Mouse (Mus musculus): ENCODE data around the gene Nudt15. TPM values are rescaled to one million over a fixed set of nuclear protein-coding genes. Genes with fewer than 3 reads are reported as not detected.

Nudt15 gene
- polyA plus RNA-seq, 1 experiment from 2014 or later, result 4.6 TPM

DNA sequence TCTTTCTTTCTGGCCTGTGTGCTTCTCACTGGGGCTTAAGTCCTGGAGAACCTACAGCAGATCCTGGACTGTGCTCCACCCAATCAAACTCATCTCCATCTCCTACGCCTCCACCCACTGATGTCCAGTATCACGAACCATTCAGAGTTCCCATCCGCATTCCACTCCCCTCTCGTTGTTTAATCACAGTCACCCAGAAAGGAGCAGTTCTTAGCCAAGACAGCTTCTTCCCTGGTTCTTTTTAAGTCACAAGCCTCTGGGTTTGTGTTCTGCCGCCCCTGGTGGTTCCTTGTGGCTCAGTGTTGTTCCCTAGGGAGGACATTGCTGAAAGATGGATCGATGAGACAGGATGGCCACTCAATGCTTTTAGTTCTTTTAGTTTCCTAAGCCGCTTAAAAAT lies 52.3 kb downstream of the Nudt15 start:
- Histone ChIP-seq H3K27ac (replicated peaks in 1 of 2; ENCODE audit: control insufficient read depth in 1 of 2, insufficient read depth in 1 of 2, low read depth in 2 of 2, low read length in 2 of 2) (no peak overlapping the region), H3K27me3 (ENCODE audit: control insufficient read depth, insufficient read depth, low read length) (no peaks in the 10 kb centered on the region)

DNA sequence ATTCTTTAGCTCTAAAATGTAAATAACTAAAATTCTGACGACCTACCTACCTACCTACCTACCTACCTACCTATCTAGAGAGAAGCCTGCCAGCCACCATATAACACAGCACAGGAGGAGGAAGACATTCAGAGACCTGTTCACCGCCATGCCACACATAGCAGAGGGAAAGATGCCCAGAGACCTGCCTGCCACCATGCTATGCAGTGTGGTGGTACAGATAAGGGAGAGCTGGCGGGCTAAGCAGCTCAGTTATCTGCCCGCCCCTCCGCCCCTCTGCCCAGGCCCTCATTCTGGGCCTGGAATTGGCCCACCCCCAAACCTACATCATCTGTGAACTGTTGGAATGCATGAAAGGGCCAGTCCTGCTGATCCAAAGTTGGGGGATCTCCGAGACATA lies 53.9 kb downstream of the Nudt15 start:
- peaks cover 2 to 5% of the 10 kb centered on the region in 2 experiments for H3K4me1 ChIP-seq (ENCODE audit: control insufficient read depth in 2 of 2, insufficient read depth in 2 of 2, low read length in 2 of 2)
- H3K36me3 ChIP-seq (ENCODE audit: control insufficient read depth, insufficient read depth, low read length), result no peaks in the 10 kb centered on the region
- H3K9me3 ChIP-seq (ENCODE audit: control insufficient read depth, low read length), result no peaks in the 10 kb centered on the region
- no peak overlapping the region for H3K27ac ChIP-seq (replicated peaks in 1 of 2; ENCODE audit: control insufficient read depth in 1 of 2, insufficient read depth in 1 of 2, low read depth in 2 of 2, low read length in 2 of 2)
- H3K27me3 ChIP-seq (ENCODE audit: control insufficient read depth, insufficient read depth, low read length), result no peaks in the 10 kb centered on the region
- no peak overlapping the region for H3K9ac ChIP-seq (ENCODE audit: low read length)
- H3K4me3 ChIP-seq (ENCODE audit: control insufficient read depth in 1 of 2, insufficient read depth in 1 of 2, low read depth in 1 of 2, low read length in 2 of 2), result no peak overlapping the region
- H3K4me2 ChIP-seq (ENCODE audit: low read length), result no peak overlapping the region
- WGBS, result 54% methylated on average over 6 of the region's 6 CpGs
- no peak; the same call in 1 of the 2 replicates for ATAC-seq (ENCODE audit: insufficient number of reproducible peaks, insufficient read depth, low FRiP score, low read depth)

More for the DNA sequence above, 52.3 kb downstream of the Nudt15 start:
- Histone ChIP-seq H3K4me1 (ENCODE audit: control insufficient read depth in 2 of 2, insufficient read depth in 2 of 2, low read length in 2 of 2) (peaks cover 2 to 5% of the 10 kb centered on the region in 2 experiments), H3K4me3 (ENCODE audit: control insufficient read depth in 1 of 2, insufficient read depth in 1 of 2, low read depth in 1 of 2, low read length in 2 of 2) (no peak overlapping the region), H3K36me3 (ENCODE audit: control insufficient read depth, insufficient read depth, low read length) (no peaks in the 10 kb centered on the region), H3K4me2 (ENCODE audit: low read length) (no peak overlapping the region), H3K9me3 (ENCODE audit: control insufficient read depth, low read length) (no peaks in the 10 kb centered on the region), H3K9ac (ENCODE audit: low read length) (no peak overlapping the region)
- no peak for ATAC-seq (ENCODE audit: insufficient number of reproducible peaks, insufficient read depth, low FRiP score, low read depth)
- WGBS, result 64% methylated on average over 7 of the region's 7 CpGs

DNA sequence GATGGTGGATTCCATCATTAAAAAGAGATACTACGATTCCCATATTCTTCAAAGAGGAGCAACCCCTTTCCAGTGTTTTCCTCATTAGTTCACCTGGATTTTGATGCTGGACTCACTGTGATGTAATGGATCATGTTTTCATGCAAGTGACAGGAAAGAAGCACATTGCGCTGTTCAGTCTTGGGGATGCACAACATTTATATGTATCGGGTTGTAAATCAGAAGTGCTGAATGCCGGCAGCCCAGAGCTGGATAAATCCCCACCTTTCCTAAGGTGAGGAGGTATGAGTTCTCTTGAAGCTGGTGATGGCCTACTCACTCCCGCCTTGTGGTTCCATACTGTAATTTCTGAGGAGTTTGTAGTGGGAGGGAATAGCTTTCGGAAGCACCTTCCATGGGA lies 54.7 kb downstream of the Nudt15 start:
- ATAC-seq (ENCODE audit: insufficient number of reproducible peaks, insufficient read depth, low FRiP score, low read depth), result no peak
- Histone ChIP-seq H3K9ac (ENCODE audit: low read length) (no peak overlapping the region), H3K27ac (replicated peaks in 1 of 2; ENCODE audit: control insufficient read depth in 1 of 2, insufficient read depth in 1 of 2, low read depth in 2 of 2, low read length in 2 of 2) (no peak overlapping the region), H3K4me1 (ENCODE audit: control insufficient read depth in 2 of 2, insufficient read depth in 2 of 2, low read length in 2 of 2) (peaks cover 2 to 5% of the 10 kb centered on the region in 2 experiments), H3K9me3 (ENCODE audit: control insufficient read depth, low read length) (no peaks in the 10 kb centered on the region), H3K36me3 (ENCODE audit: control insufficient read depth, insufficient read depth, low read length) (no peaks in the 10 kb centered on the region), H3K4me3 (ENCODE audit: control insufficient read depth in 1 of 2, insufficient read depth in 1 of 2, low read depth in 1 of 2, low read length in 2 of 2) (no peak overlapping the region), H3K4me2 (ENCODE audit: low read length) (no peak overlapping the region), H3K27me3 (ENCODE audit: control insufficient read depth, insufficient read depth, low read length) (no peaks in the 10 kb centered on the region)
- 90% methylated on average over 6 of the region's 6 CpGs for WGBS

DNA sequence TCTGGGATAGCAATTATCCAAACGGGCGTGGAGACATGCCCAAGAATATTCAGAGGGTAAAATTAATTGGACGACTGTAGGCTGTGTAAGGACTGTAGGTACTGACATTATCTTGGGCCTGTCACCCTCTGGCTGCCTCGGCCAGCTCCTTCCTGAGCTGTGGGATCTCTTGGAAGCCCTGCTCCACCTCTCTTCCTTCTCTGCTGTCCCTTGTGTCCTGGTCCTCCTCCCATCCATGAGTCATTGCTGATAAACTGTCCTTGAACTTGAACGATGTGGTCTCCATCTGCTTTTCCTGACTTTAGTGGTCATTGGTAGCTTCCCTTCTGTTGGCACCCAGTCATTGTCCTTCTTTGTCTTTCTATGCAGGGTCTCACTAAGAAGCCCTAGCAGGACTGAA lies 61.4 kb downstream of the Nudt15 start:
- no peaks in the 10 kb centered on the region for H3K9me3 ChIP-seq (ENCODE audit: control insufficient read depth, low read length)

DNA sequence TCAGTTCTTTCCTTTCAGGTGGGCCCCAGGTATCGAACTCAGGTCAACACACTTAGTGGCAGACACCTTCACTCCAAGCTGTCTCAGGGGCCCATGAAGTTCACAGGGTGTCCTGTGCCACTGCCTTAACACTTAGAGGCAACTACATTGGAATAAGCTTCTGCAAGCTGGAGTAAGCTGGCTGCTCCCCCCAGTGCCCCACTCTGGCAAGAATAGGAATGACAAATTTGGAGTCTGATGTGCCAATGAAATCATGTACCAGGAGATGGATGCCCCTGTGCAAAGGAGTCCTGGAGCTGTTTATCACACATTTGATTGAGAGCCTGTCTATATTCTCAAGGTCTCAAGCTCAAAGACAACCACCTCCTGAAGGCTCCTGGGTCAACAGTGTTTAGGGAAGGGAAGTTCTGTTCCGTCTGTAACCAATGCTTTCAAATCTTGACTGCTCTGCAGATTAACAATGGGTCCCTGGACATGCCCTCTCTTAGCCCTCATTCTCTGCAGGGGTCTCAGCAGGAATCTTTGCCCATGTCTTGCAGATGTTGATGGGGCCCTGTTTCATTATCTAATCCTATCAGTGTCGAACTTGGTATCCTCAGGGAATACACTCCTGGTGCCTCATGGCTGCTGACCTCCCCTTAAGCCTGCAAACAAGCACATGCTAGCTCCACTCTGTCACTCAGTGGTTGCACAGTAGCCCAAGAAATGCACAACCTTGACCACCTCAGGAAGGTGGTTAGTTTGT lies 63.5 kb downstream of the Nudt15 start:
- Histone ChIP-seq H3K4me1 (ENCODE audit: control insufficient read depth in 2 of 2, insufficient read depth in 2 of 2, low read length in 2 of 2) (peaks cover 0 to 7% of the 10 kb centered on the region in 2 experiments; a peak in 2 of 4 replicates), H3K4me2 (ENCODE audit: low read length) (no peak overlapping the region), H3K4me3 (ENCODE audit: control insufficient read depth in 1 of 2, insufficient read depth in 1 of 2, low read depth in 1 of 2, low read length in 2 of 2) (no peak overlapping the region), H3K27me3 (ENCODE audit: control insufficient read depth, insufficient read depth, low read length) (no peaks in the 10 kb centered on the region), H3K9ac (ENCODE audit: low read length) (no peak overlapping the region), H3K27ac (replicated peaks in 1 of 2; ENCODE audit: control insufficient read depth in 1 of 2, insufficient read depth in 1 of 2, low read depth in 2 of 2, low read length in 2 of 2) (no peak overlapping the region), H3K36me3 (ENCODE audit: control insufficient read depth, insufficient read depth, low read length) (no peaks in the 10 kb centered on the region), H3K9me3 (ENCODE audit: control insufficient read depth, low read length) (no peaks in the 10 kb centered on the region)
- WGBS, result 72% methylated on average over 3 of the region's 3 CpGs
- no peak for ATAC-seq (ENCODE audit: insufficient number of reproducible peaks, insufficient read depth, low FRiP score, low read depth)

More for the DNA sequence above, 61.4 kb downstream of the Nudt15 start:
- Histone ChIP-seq H3K27me3 (ENCODE audit: control insufficient read depth, insufficient read depth, low read length) (no peaks in the 10 kb centered on the region), H3K27ac (replicated peaks in 1 of 2; ENCODE audit: control insufficient read depth in 1 of 2, insufficient read depth in 1 of 2, low read depth in 2 of 2, low read length in 2 of 2) (no peak overlapping the region), H3K4me1 (ENCODE audit: control insufficient read depth in 2 of 2, insufficient read depth in 2 of 2, low read length in 2 of 2) (peaks cover 0 to 5% of the 10 kb centered on the region in 2 experiments; a peak in 1 of 4 replicates), H3K4me3 (ENCODE audit: control insufficient read depth in 1 of 2, insufficient read depth in 1 of 2, low read depth in 1 of 2, low read length in 2 of 2) (no peak overlapping the region), H3K4me2 (ENCODE audit: low read length) (no peak overlapping the region), H3K36me3 (ENCODE audit: control insufficient read depth, insufficient read depth, low read length) (no peaks in the 10 kb centered on the region), H3K9ac (ENCODE audit: low read length) (no peak overlapping the region)
- no peak; the same call in 1 of the 2 replicates for ATAC-seq (ENCODE audit: insufficient number of reproducible peaks, insufficient read depth, low FRiP score, low read depth)
- 30% methylated on average over 5 of the region's 5 CpGs for WGBS

DNA sequence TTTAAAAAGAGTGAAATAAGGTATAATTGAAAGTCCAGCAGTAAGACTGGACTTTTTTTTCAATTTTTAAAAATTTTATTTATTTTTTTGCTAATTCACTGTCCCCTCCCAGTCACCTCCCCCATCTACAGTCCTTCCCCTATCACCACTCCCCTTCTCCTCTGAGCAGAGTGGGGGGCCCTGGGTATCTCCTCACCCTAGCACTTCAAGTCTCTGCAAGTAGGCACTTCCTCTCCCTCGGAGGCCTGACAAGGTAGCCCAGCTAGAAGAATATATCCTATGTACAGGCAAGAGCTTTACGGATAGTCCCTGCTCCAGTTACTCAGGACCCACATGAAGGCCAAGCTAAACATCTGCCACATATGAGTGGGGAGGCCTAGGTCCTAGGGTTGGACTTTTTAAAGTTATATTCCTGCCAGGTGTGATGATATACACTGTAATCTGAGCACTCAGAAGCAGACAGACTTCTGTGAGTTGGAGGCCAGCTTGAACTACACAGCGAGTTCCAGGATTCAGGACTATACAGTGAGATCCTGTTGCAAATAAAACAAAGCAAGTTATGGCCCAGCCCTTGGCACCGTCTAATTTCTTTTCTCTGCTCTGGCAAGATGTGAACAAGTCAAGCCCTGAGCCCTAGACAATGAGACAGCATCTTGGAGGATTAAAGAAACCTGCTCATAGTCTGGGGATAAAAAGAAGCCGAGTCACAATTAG lies 64.4 kb downstream of the Nudt15 start:
- WGBS, result 76% methylated on average over 5 of the region's 5 CpGs
- Histone ChIP-seq H3K36me3 (ENCODE audit: control insufficient read depth, insufficient read depth, low read length) (no peaks in the 10 kb centered on the region), H3K4me2 (ENCODE audit: low read length) (no peak overlapping the region), H3K9ac (ENCODE audit: low read length) (no peak overlapping the region), H3K4me3 (ENCODE audit: control insufficient read depth in 1 of 2, insufficient read depth in 1 of 2, low read depth in 1 of 2, low read length in 2 of 2) (no peak overlapping the region), H3K27ac (replicated peaks in 1 of 2; ENCODE audit: control insufficient read depth in 1 of 2, insufficient read depth in 1 of 2, low read depth in 2 of 2, low read length in 2 of 2) (no peak overlapping the region), H3K27me3 (ENCODE audit: control insufficient read depth, insufficient read depth, low read length) (no peaks in the 10 kb centered on the region), H3K4me1 (ENCODE audit: control insufficient read depth in 2 of 2, insufficient read depth in 2 of 2, low read length in 2 of 2) (peaks cover 0 to 7% of the 10 kb centered on the region in 2 experiments; a peak in 2 of 4 replicates), H3K9me3 (ENCODE audit: control insufficient read depth, low read length) (no peaks in the 10 kb centered on the region)
- ATAC-seq (ENCODE audit: insufficient number of reproducible peaks, insufficient read depth, low FRiP score, low read depth), result no peak; the same call in 1 of the 2 replicates

DNA sequence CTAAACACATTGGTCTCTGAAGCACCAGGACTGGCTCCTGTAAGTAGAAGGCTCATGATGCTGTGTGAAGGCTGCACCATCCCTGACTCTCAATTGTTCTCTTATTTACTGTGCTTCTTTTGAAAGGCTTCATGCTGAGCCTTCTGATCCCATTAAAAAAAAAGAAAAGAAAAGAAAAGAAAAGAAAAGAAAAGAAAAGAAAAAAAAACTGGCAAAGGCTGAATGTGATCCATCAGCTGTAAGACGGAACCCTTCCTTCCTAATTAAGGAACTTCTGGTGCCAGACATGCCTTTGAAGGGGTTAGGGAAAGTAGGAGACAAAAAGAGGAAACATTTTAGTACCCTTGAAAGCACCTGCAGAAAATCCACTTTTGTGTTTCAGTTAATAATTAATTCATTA lies 68.3 kb downstream of the Nudt15 start:
- ATAC-seq (ENCODE audit: insufficient number of reproducible peaks, insufficient read depth, low FRiP score, low read depth), result no peak
- H3K27ac ChIP-seq (replicated peaks in 1 of 2; ENCODE audit: control insufficient read depth in 1 of 2, insufficient read depth in 1 of 2, low read depth in 2 of 2, low read length in 2 of 2), result no peak overlapping the region
- 60% methylated on average over 1 of the region's 1 CpGs for WGBS
- H3K4me1 ChIP-seq (ENCODE audit: control insufficient read depth in 2 of 2, insufficient read depth in 2 of 2, low read length in 2 of 2), result peaks cover 3 to 8% of the 10 kb centered on the region in 2 experiments; a peak in 3 of 4 replicates
- H3K9me3 ChIP-seq (ENCODE audit: control insufficient read depth, low read length), result no peaks in the 10 kb centered on the region
- H3K36me3 ChIP-seq (ENCODE audit: control insufficient read depth, insufficient read depth, low read length), result no peaks in the 10 kb centered on the region
- no peak overlapping the region for H3K4me2 ChIP-seq (ENCODE audit: low read length)
- H3K27me3 ChIP-seq (ENCODE audit: control insufficient read depth, insufficient read depth, low read length), result no peaks in the 10 kb centered on the region
- no peak overlapping the region for H3K4me3 ChIP-seq (ENCODE audit: control insufficient read depth in 1 of 2, insufficient read depth in 1 of 2, low read depth in 1 of 2, low read length in 2 of 2)
- no peak overlapping the region for H3K9ac ChIP-seq (ENCODE audit: low read length)

Measured in heart, embryonic 14.5 days (tissue).